Mouse (Mus musculus): ENCODE results near the gene Nrp1. TPM values are rescaled to one million over a fixed set of nuclear protein-coding genes. Genes with fewer than 3 reads are reported as not detected.

Nrp1 gene
- polyA plus RNA-seq (2015; fragmentation: Nextera tagmentation; extraction: Ambion mirVana): 158 and 187 TPM in 2 replicates

DNA sequence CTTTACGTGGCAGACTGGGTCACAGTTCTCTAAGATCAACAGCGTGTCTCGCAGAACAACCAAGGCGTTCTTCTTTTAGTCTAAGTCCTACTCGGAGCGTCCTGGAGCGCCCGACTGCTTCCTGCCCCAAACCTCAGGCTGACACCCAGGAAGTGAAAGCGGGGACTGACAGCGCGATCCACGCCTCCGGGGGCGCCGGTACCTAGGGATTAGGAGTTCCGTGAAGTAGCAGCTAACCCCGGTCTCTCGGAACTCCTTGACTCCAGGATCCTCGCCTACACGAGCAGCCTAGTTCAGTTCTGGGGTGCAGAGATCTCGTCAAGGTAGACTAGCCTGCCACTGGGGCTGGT lies at the start of gene Nrp1:
Gene Nrp1, plus strand, starts transcription at position 199 of the 350 bp plus-strand sequence.
- H3K4me2 ChIP-seq (replicated peaks; ENCODE audit: low read depth, low read length): peak within 1 kb of the TSS; percentile 86
- no peaks in the 10 kb centered on the region for H3K27me3 ChIP-seq (replicated peaks; ENCODE audit: insufficient read depth, low read length)
- no peaks in the 10 kb centered on the region for H3K9me3 ChIP-seq (ENCODE audit: low read length)
- no peaks in the 10 kb centered on the region for H3K36me3 ChIP-seq (ENCODE audit: insufficient read depth, low read length)
- no peak for TF ChIP-seq CTCF (IDR thresholded peaks at IDR 0.05)
- no peak for TF ChIP-seq EP300 (IDR thresholded peaks at IDR 0.05)
- DNase-seq (ENCODE audit: low spot score): peak; percentile 62
- peak within 1 kb of the TSS; percentile 82 for H3K4me3 ChIP-seq (ENCODE audit: low read depth, low read length)
- WGBS: under 1% methylated on average over 21 of the region's 21 CpGs
- H3K27ac ChIP-seq (ENCODE audit: low read length): peak within 1 kb of the TSS; percentile 88
- H3K9ac ChIP-seq (replicated peaks; ENCODE audit: low read depth): peak within 1 kb of the TSS; percentile 79
- ATAC-seq: peak; percentile 7; the same call in 1 of the 2 replicates
- H3K4me1 ChIP-seq (ENCODE audit: insufficient read depth, low read depth, low read length): no peaks in the 10 kb centered on the region; the same call in 1 of the 2 replicates

DNA sequence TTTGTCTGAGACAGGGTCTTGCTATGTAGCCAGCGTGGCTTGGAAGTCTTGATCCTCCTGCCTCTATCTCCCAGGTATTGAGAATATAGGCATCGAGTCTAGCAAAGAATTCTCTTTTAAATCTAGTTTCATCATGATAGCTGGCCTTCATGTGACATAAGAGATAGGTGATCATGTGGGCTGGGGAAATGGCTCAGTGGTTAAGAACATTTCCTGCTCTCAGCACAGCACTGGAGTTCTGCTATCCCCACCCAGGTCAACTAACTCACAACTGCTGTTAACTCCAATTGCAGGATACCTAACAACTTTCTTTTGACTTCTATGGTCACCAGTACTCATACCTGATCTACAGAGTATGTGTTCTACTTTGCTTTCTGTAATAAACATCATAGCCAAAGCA lies 37.6 kb upstream of the Nrp1 start:
- Histone ChIP-seq H3K36me3 (ENCODE audit: insufficient read depth, low read length) (no peaks in the 10 kb centered on the region), H3K27ac (ENCODE audit: low read length) (no peak overlapping the region), H3K4me3 (ENCODE audit: low read depth, low read length) (no peak overlapping the region), H3K9ac (replicated peaks; ENCODE audit: low read depth) (no peak overlapping the region), H3K4me1 (ENCODE audit: insufficient read depth, low read depth, low read length) (no peaks in the 10 kb centered on the region), H3K4me2 (replicated peaks; ENCODE audit: low read depth, low read length) (no peak overlapping the region), H3K9me3 (ENCODE audit: low read length) (no peaks in the 10 kb centered on the region), H3K27me3 (replicated peaks; ENCODE audit: insufficient read depth, low read length) (no peaks in the 10 kb centered on the region)
- TF ChIP-seq CTCF (IDR thresholded peaks at IDR 0.05): no peak
- no peak for TF ChIP-seq EP300 (IDR thresholded peaks at IDR 0.05)
- DNase-seq (ENCODE audit: low spot score) (no peak), ATAC-seq (no peak)
- 86% methylated on average over 2 of the region's 2 CpGs for WGBS

DNA sequence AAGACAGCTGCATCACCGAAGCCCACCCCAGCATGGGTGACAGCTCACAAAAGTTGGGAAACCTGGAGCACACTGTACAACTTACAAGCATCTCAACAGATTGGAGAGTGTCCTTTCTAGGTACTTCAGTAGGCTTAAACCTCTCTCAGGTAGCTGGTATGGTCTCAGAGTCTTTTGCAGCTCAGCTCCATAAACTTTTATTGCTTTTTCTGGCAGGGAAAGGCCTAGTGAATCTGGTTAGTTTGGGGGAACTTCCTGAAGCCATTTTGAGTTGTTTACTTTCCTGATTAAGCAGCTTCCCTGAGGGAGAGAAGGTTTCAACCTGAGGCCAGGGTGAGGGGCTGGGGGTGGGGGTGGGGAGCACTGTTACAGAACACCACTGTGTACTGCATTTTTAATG lies 31.1 kb upstream of the Nrp1 start:
- TF ChIP-seq CTCF (IDR thresholded peaks at IDR 0.05): no peak
- no peak for TF ChIP-seq EP300 (IDR thresholded peaks at IDR 0.05)
- no peak overlapping the region for H3K9ac ChIP-seq (replicated peaks; ENCODE audit: low read depth)
- DNase-seq (ENCODE audit: low spot score) (no peak), ATAC-seq (no peak)
- H3K27me3 ChIP-seq (replicated peaks; ENCODE audit: insufficient read depth, low read length): no peaks in the 10 kb centered on the region
- 85% methylated on average over 1 of the region's 1 CpGs for WGBS
- no peaks in the 10 kb centered on the region for H3K9me3 ChIP-seq (ENCODE audit: low read length)
- no peak overlapping the region for H3K4me3 ChIP-seq (ENCODE audit: low read depth, low read length)
- H3K27ac ChIP-seq (ENCODE audit: low read length): 0 out of 2 replicates have a peak overlapping the region, but pooled peaks have one; percentile 14
- no peaks in the 10 kb centered on the region for H3K4me1 ChIP-seq (ENCODE audit: insufficient read depth, low read depth, low read length)
- H3K36me3 ChIP-seq (ENCODE audit: insufficient read depth, low read length): no peaks in the 10 kb centered on the region
- H3K4me2 ChIP-seq (replicated peaks; ENCODE audit: low read depth, low read length): no peak overlapping the region

DNA sequence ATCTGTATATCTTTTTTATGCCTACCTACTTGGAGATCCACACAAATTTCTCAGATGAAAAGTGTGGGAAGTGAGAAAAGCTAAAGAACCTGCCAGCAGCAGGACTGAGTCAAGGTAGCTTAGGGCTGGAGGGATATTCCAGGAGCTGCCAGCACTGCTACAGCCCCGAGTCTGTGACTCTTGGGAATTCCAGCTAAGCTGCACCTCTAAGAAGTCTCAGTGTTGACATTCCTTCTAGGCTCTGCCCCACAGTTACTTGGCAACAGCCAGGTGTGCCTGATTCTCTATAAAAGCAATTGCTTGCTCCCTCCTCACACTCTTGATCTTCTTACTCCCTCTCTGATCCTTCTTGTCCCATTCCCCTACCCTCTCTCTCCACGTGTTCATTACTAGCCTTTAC lies 30.5 kb upstream of the Nrp1 start:
- Histone ChIP-seq H3K27ac (ENCODE audit: low read length) (no peak overlapping the region), H3K27me3 (replicated peaks; ENCODE audit: insufficient read depth, low read length) (no peaks in the 10 kb centered on the region), H3K4me2 (replicated peaks; ENCODE audit: low read depth, low read length) (no peak overlapping the region), H3K9ac (replicated peaks; ENCODE audit: low read depth) (no peak overlapping the region), H3K4me1 (ENCODE audit: insufficient read depth, low read depth, low read length) (no peaks in the 10 kb centered on the region), H3K9me3 (ENCODE audit: low read length) (no peaks in the 10 kb centered on the region), H3K36me3 (ENCODE audit: insufficient read depth, low read length) (no peaks in the 10 kb centered on the region), H3K4me3 (ENCODE audit: low read depth, low read length) (no peak overlapping the region)
- ATAC-seq (peak; percentile 93), DNase-seq (ENCODE audit: low spot score) (peak; percentile 75)
- WGBS: 16% methylated on average over 2 of the region's 2 CpGs
- no peak for TF ChIP-seq EP300 (IDR thresholded peaks at IDR 0.05)
- TF ChIP-seq CTCF (IDR thresholded peaks at IDR 0.05): no peak

GRCm38 (mm10) chr8:128329502-128329901 lies 28.9 kb upstream of the Nrp1 start:
- TF ChIP-seq CTCF (IDR thresholded peaks at IDR 0.05) (no peak), EP300 (IDR thresholded peaks at IDR 0.05) (no peak)
- 82% methylated on average over 3 of the region's 3 CpGs for WGBS

DNA sequence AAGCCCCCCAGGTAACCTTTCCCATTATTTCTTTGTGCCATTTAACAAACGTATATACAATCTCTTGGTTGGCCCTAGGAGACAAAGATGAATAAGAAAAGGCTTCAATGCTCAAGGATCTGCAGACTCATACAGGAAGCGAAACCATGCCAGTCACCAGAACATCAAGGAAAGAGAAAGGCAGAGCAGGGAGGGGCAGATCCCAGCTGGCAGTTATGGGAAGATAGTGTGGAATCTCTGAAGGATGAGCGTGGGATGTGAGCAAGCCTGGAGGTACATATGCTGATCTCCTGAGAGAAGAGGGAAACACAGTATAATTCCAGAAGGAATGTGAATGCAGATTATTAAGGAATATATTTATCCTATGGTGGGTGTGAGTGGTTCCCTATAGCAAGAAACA lies 22.4 kb upstream of the Nrp1 start:
- H3K4me1 ChIP-seq (ENCODE audit: insufficient read depth, low read depth, low read length): no peaks in the 10 kb centered on the region
- no peaks in the 10 kb centered on the region for H3K36me3 ChIP-seq (ENCODE audit: insufficient read depth, low read length)
- H3K4me2 ChIP-seq (replicated peaks; ENCODE audit: low read depth, low read length): no peak overlapping the region
- no peaks in the 10 kb centered on the region for H3K27me3 ChIP-seq (replicated peaks; ENCODE audit: insufficient read depth, low read length)
- no peak for DNase-seq (ENCODE audit: low spot score)
- TF ChIP-seq EP300 (IDR thresholded peaks at IDR 0.05) (no peak), CTCF (IDR thresholded peaks at IDR 0.05) (no peak)
- H3K9ac ChIP-seq (replicated peaks; ENCODE audit: low read depth): no peak overlapping the region
- no peak for ATAC-seq
- no peaks in the 10 kb centered on the region for H3K9me3 ChIP-seq (ENCODE audit: low read length)
- WGBS: 84% methylated on average over 3 of the region's 3 CpGs
- H3K27ac ChIP-seq (ENCODE audit: low read length): no peak overlapping the region
- no peak overlapping the region for H3K4me3 ChIP-seq (ENCODE audit: low read depth, low read length)

More at GRCm38 (mm10) chr8:128329502-128329901, 28.9 kb upstream of the Nrp1 start:
- H3K4me2 ChIP-seq (replicated peaks; ENCODE audit: low read depth, low read length): no peak overlapping the region
- H3K27me3 ChIP-seq (replicated peaks; ENCODE audit: insufficient read depth, low read length): no peaks in the 10 kb centered on the region
- no peaks in the 10 kb centered on the region for H3K36me3 ChIP-seq (ENCODE audit: insufficient read depth, low read length)
- no peak for DNase-seq (ENCODE audit: low spot score)
- no peak overlapping the region for H3K27ac ChIP-seq (ENCODE audit: low read length)
- no peak overlapping the region for H3K4me3 ChIP-seq (ENCODE audit: low read depth, low read length)
- no peaks in the 10 kb centered on the region for H3K4me1 ChIP-seq (ENCODE audit: insufficient read depth, low read depth, low read length)
- no peak overlapping the region for H3K9ac ChIP-seq (replicated peaks; ENCODE audit: low read depth)
- no peaks in the 10 kb centered on the region for H3K9me3 ChIP-seq (ENCODE audit: low read length)
- ATAC-seq: no peak

DNA sequence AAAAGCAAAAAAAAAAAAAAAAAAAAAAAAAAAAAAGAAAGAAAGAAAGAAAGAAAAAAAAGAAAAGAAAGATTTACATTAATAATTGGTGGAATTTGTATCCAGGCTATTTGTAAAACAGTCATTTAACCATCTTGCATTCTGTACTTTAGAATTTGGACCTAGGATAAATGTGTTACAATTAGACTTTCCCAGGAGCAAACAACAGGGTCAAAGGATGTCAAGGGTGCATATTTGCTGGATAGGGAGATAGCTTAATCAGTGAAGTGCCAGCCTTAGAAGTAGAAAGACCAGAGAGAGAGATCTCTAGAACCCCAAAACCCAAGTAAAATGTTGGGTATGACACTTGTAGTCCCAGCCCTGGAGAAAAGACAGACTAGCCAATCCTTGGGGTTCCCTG lies 19.5 kb upstream of the Nrp1 start:
- no peak for ATAC-seq
- Histone ChIP-seq H3K4me1 (ENCODE audit: insufficient read depth, low read depth, low read length) (no peaks in the 10 kb centered on the region), H3K4me2 (replicated peaks; ENCODE audit: low read depth, low read length) (no peak overlapping the region), H3K9me3 (ENCODE audit: low read length) (no peaks in the 10 kb centered on the region), H3K9ac (replicated peaks; ENCODE audit: low read depth) (no peak overlapping the region), H3K4me3 (ENCODE audit: low read depth, low read length) (no peak overlapping the region), H3K36me3 (ENCODE audit: insufficient read depth, low read length) (no peaks in the 10 kb centered on the region), H3K27me3 (replicated peaks; ENCODE audit: insufficient read depth, low read length) (no peaks in the 10 kb centered on the region), H3K27ac (ENCODE audit: low read length) (no peak overlapping the region)
- no peak for TF ChIP-seq EP300 (IDR thresholded peaks at IDR 0.05)
- no peak for TF ChIP-seq CTCF (IDR thresholded peaks at IDR 0.05)
- no peak for DNase-seq (ENCODE audit: low spot score)
